Mouse (Mus musculus): ENCODE data around the gene Gps1. TPM values are rescaled to one million over a fixed set of nuclear protein-coding genes. Genes with fewer than 3 reads are reported as not detected.

Gene Gps1
- 129 and 190 TPM in 2 replicates for polyA plus RNA-seq (2012; rRNA removed; ENCODE audit: low replicate concordance)

GRCm38 (mm10) chr11:120784064-120784791, at the start of gene Gps1, which contains the start of gene Rfng:
Gene Gps1, plus strand, starts transcription at chr11:120784272.
Gene Rfng, minus strand, starts transcription at chr11:120784207.

GRCm38 (mm10) chr11:120762672-120763041, 21.4 kb upstream of the Gps1 start, which contains the start of gene Hmga1b:
Gene Hmga1b, plus strand, starts transcription at chr11:120762794.

GRCm38 (mm10) chr11:120795756-120796613, 11.9 kb downstream of the Gps1 start, which contains the start of gene Dus1l:
Gene Dus1l, minus strand, starts transcription at chr11:120796403.

GRCm38 (mm10) chr11:120823956-120824786, 40.1 kb downstream of the Gps1 start, which contains the start of gene Fasn:
Gene Fasn, minus strand, starts transcription at chr11:120824547.

Other genes starting within 250 kb of the Gps1 start
- gene Mcrip1, start 234.5 kb upstream of the Gps1 start, polyA plus RNA-seq (2012; rRNA removed; ENCODE audit: low replicate concordance): 142 and 150 TPM in 2 replicates
- gene Ppp1r27, start 233.1 kb upstream of the Gps1 start, polyA plus RNA-seq (2012; rRNA removed; ENCODE audit: low replicate concordance): 143 TPM in 1 of 2 replicates, not detected in the other
- gene P4hb, start 211.0 kb upstream of the Gps1 start, polyA plus RNA-seq (2012; rRNA removed; ENCODE audit: low replicate concordance): 141 and 220 TPM in 2 replicates
- gene Arhgdia, start 202.6 kb upstream of the Gps1 start, polyA plus RNA-seq (2012; rRNA removed; ENCODE audit: low replicate concordance): 741 and 971 TPM in 2 replicates
- gene Alyref, start 185.9 kb upstream of the Gps1 start, polyA plus RNA-seq (2012; rRNA removed; ENCODE audit: low replicate concordance): 11.0 and 20.7 TPM in 2 replicates
- 122 and 159 TPM in 2 replicates for gene Anapc11, start 185.9 kb upstream of the Gps1 start, polyA plus RNA-seq (2012; rRNA removed; ENCODE audit: low replicate concordance)
- 1.7 and 5.2 TPM in 2 replicates for gene Npb, start 175.8 kb upstream of the Gps1 start, polyA plus RNA-seq (2012; rRNA removed; ENCODE audit: low replicate concordance)
- gene Pcyt2, start 166.3 kb upstream of the Gps1 start, polyA plus RNA-seq (2012; rRNA removed; ENCODE audit: low replicate concordance): 242 and 269 TPM in 2 replicates
- gene Sirt7, start 159.0 kb upstream of the Gps1 start, polyA plus RNA-seq (2012; rRNA removed; ENCODE audit: low replicate concordance): 77.0 and 95.0 TPM in 2 replicates
- 45.1 and 52.6 TPM in 2 replicates for gene Mafg, start 150.7 kb upstream of the Gps1 start, polyA plus RNA-seq (2012; rRNA removed; ENCODE audit: low replicate concordance)
- 11.2 and 12.4 TPM in 2 replicates for gene Pycr1, start 140.5 kb upstream of the Gps1 start, polyA plus RNA-seq (2012; rRNA removed; ENCODE audit: low replicate concordance)
- 0.44 and 29.6 TPM in 2 replicates for gene Myadml2, start 136.1 kb upstream of the Gps1 start, polyA plus RNA-seq (2012; rRNA removed; ENCODE audit: low replicate concordance)
- 0.22 and 0.60 TPM in 2 replicates for gene Notum, start 123.1 kb upstream of the Gps1 start, polyA plus RNA-seq (2012; rRNA removed; ENCODE audit: low replicate concordance)
- gene Aspscr1, start 111.3 kb upstream of the Gps1 start, polyA plus RNA-seq (2012; rRNA removed; ENCODE audit: low replicate concordance): 94.3 and 126 TPM in 2 replicates
- 90.7 and 105 TPM in 2 replicates for gene Cenpx, start 70.5 kb upstream of the Gps1 start, polyA plus RNA-seq (2012; rRNA removed; ENCODE audit: low replicate concordance)
- gene Lrrc45, start 70.3 kb upstream of the Gps1 start, polyA plus RNA-seq (2012; rRNA removed; ENCODE audit: low replicate concordance): 27.1 and 30.3 TPM in 2 replicates
- 7.6 and 15.5 TPM in 2 replicates for gene Rac3, start 62.8 kb upstream of the Gps1 start, polyA plus RNA-seq (2012; rRNA removed; ENCODE audit: low replicate concordance)
- gene Dcxr, start 57.0 kb upstream of the Gps1 start, polyA plus RNA-seq (2012; rRNA removed; ENCODE audit: low replicate concordance): 84.6 and 91.9 TPM in 2 replicates
- gene Cbr2, start 52.2 kb upstream of the Gps1 start, polyA plus RNA-seq (2012; rRNA removed; ENCODE audit: low replicate concordance): 277 and 287 TPM in 2 replicates
- 0.86 and 1.4 TPM in 2 replicates for gene Hmga1b, start 21.5 kb upstream of the Gps1 start, polyA plus RNA-seq (2012; rRNA removed; ENCODE audit: low replicate concordance)
- gene Rfng, start 65 bp upstream of the Gps1 start, polyA plus RNA-seq (2012; rRNA removed; ENCODE audit: low replicate concordance): 56.0 and 80.9 TPM in 2 replicates
- 30.8 and 36.8 TPM in 2 replicates for gene Dus1l, start 12.1 kb downstream of the Gps1 start, polyA plus RNA-seq (2012; rRNA removed; ENCODE audit: low replicate concordance)
- 15,404 and 19,960 TPM in 2 replicates for gene Fasn, start 40.3 kb downstream of the Gps1 start, polyA plus RNA-seq (2012; rRNA removed; ENCODE audit: low replicate concordance)
- 1.5 TPM in 2 replicates for gene Ccdc57, start 148.6 kb downstream of the Gps1 start, polyA plus RNA-seq (2012; rRNA removed; ENCODE audit: low replicate concordance)
- 5.6 and 43.4 TPM in 2 replicates for gene Slc16a3, start 164.2 kb downstream of the Gps1 start, polyA plus RNA-seq (2012; rRNA removed; ENCODE audit: low replicate concordance)
- gene Csnk1d, start 207.1 kb downstream of the Gps1 start, polyA plus RNA-seq (2012; rRNA removed; ENCODE audit: low replicate concordance): 53.8 and 58.7 TPM in 2 replicates

Data from mammary gland, adult 2 months (tissue).